Mouse (Mus musculus): ENCODE data around the gene Sox4.

DNA sequence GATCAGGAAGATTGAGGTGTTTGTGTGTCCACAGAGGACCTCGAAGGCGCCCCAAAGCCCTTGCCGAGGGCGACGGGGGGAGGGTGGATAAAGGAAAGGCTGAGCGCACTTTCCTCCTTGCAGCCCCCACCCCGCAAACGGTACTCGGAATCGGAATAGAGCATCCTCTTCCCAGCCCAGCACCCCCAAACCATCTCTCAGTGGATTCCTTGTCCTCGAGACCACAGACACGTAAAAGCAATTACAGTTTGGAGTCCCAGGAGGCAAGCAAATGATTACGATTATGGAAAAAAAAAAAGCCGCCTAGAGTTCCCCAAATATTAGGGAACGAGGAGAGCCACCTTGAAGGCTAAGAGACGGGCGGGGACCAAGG lies 5.5 kb upstream of the Sox4 start:
- TF ChIP-seq MAX (IDR thresholded peaks at IDR 0.05) = no peak
- TF ChIP-seq CTCF (IDR thresholded peaks at IDR 0.05; ENCODE audit: control insufficient read depth, insufficient read depth, insufficient read length) = no peak
- no peak for TF ChIP-seq CEBPB (IDR thresholded peaks at IDR 0.05; ENCODE audit: low read depth)
- TF ChIP-seq FOSL1 (IDR thresholded peaks at IDR 0.05; ENCODE audit: insufficient read depth, low read length, poor library complexity, severe bottlenecking) = no peak
- TF ChIP-seq MYOG (IDR thresholded peaks at IDR 0.05; ENCODE audit: control insufficient read depth, extremely low read depth, insufficient read length) = no peak
- TF ChIP-seq MYOD1 (IDR thresholded peaks at IDR 0.05; ENCODE audit: control insufficient read depth, insufficient read length, low read depth) = no peak
- no peak for TF ChIP-seq USF1 (IDR thresholded peaks at IDR 0.05; ENCODE audit: low read depth)

Measured in C2C12 (cell line).